Comparison of ENCODE assay signal across 1 mouse cellular context in the genomic region with DNA sequence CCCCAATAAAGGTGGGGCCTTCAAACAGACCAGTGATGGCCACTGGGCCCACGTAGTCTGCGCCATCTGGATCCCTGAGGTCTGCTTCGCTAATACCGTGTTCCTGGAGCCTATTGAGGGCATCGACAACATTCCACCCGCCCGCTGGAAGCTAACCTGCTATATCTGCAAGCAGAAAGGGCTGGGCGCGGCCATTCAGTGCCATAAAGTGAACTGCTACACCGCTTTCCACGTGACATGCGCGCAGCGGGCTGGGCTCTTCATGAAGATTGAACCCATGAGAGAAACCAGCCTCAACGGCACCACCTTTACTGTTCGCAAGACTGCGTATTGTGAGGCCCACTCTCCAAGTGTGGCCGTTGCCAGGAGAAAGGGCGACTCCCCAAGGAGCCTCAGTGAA.
TF ChIP-seq lines count a peak whose summit lies in the region.

No protein-coding gene starts in this region.

TF ChIP-seq in ES-E14, 5 proteins besides CTCF, POLR2A, EP300 and RAD21:
- TF ChIP-seq HCFC1 (IDR thresholded peaks at IDR 0.05; ENCODE audit: borderline replicate concordance, insufficient read depth, low read length) (no peak), CHD2 (IDR thresholded peaks at IDR 0.05; ENCODE audit: low read depth, low read length) (no peak), ZC3H11A (IDR thresholded peaks at IDR 0.05; ENCODE audit: borderline replicate concordance, low read depth, low read length) (no peak), MAFK (IDR thresholded peaks at IDR 0.05; ENCODE audit: insufficient read depth, low read depth, low read length) (no peak), ZNF384 (IDR thresholded peaks at IDR 0.05; ENCODE audit: low read depth, low read length) (no peak)
